Mouse (Mus musculus): Measurements from ENCODE around the gene Wdr6. TPM values are rescaled to one million over a fixed set of nuclear protein-coding genes. Genes with fewer than 3 reads are reported as not detected.

The Wdr6 gene
- total RNA-seq, 2 experiments from 2014 or later: 1.4 to 2.9 TPM

DNA sequence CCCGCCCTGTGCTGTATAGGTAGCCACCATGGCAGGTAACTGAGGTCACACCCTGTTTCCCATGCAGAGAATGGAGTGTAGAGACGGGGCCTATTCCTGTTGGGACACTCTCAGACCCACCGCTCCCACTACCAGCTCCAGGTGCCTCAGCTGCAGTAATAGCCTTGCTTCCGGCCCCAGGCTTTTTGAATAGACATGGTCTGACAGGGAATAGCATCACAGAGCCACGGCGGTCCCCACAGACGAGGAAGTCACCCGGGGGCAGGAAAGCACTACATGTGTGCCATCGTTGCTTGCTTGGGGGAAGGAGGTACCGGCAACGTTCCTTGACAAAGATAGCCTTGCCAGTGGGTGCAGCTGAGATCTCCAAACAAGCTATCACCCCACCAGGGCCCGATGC lies 3.6 kb downstream of the Wdr6 start:
- ATAC-seq (replicated peaks; ENCODE audit: low FRiP score, poor library complexity, severe bottlenecking): no peak

DNA sequence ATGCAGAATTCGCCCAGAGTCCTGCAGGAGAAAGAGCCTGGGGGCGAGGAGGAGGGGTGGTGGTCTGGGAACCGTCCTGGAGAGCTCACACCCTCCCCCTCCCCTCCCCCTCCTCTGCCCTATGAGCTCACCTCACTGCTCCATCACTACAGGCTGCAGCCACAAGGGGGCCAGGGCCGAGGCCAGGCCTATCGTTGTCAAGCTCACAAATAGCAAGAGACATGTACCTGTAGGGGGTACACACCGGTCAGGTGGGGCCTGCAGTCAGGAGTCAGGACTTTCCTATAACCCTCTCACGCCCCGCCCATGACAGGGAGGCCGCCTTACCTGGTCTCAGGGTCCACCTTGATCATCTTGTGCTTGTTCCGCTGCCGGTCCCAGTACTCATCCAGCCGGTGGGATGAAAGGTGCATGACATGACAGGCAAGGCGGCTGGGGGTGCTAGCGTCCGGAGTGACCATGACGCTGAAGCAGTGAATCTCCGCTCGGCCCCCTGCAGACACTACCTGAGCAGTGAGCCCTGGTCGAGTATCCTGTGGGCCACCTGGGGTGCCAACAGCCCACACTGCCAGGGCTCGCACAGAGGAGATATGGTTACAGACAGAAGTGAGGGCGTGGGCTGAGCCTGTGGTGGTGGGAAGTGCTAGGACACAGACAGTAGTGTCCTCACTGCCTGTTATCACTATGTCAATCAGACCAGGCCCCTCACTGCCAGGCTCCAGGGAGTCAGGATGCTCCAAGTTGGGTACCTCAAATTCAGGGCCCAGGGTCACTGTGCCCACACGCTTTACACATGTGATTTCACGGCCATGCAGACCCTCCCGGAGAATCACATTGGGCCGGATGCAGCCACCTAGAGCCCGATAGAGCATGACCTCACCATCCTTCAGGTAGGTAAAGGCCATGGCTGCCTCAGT lies 4.5 kb downstream of the Wdr6 start:
- ATAC-seq (replicated peaks; ENCODE audit: low FRiP score, poor library complexity, severe bottlenecking): no peak

- ATAC-seq (replicated peaks; ENCODE audit: low FRiP score, poor library complexity, severe bottlenecking): no peak
These were observed 6.2 kb downstream of the Wdr6 start for GRCm38 (mm10) chr9:108572321-108572720.

DNA sequence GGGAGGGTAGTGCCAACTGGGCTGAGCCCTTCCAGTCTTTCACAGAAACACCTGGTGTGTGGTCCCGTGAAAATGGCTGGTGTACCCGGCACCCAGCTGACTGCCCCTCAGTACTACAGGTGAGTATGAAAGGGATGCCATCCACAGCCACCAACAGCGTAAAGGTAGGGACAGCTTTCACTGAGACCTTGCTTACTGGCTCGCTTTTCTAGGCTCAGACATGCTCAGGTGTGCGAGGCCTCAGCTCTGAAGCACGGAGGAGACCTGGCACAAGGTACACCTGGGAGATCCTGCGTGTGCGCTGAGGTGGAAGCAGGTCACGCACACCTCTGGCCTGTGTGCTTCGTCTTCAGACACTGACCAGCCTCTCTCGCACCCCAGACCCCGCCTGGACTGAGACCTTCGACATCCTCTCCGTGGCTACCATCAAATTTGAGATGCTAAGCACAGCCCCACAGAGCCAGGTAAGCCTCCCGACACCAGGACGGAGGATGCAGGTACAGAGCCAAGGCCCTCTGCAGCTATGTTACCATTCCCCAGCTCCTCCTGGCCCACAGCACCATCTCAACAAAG lies 7.1 kb downstream of the Wdr6 start:
- ATAC-seq (replicated peaks; ENCODE audit: low FRiP score, poor library complexity, severe bottlenecking): no peak

DNA sequence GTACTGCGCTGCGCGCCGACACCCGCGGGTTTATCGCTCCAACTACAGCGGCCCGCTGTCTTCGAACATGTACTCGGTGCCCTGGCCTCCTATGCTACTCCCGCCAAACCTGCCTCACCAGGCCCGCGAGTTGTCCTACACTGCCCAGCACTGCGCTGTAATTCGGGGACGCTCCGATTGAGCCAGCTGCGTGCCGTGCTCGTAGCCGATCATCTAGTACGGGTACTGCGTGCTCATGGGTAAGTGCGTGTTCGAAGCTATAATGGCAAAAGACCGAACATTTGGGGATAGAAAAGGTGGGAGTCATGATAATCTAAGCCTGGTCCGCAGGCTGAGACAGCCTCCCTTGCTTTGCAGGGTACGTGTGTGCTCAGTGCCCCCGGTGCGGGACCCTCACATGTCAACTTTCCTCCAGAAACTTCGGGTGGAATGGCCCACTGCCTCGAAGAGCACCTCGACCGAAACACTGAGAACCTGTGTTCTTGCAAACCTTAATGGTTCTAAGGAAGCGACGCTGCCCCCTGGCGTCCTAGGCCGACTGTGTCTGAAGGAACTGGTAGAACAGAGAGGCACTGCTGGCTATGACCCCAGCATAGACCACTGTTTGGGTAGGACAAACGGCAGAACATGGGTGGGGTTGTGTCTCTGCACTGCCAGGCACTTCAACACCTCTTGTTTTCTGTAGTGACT lies 8.2 kb downstream of the Wdr6 start:
- ATAC-seq (replicated peaks; ENCODE audit: low FRiP score, poor library complexity, severe bottlenecking): peak; percentile 35

DNA sequence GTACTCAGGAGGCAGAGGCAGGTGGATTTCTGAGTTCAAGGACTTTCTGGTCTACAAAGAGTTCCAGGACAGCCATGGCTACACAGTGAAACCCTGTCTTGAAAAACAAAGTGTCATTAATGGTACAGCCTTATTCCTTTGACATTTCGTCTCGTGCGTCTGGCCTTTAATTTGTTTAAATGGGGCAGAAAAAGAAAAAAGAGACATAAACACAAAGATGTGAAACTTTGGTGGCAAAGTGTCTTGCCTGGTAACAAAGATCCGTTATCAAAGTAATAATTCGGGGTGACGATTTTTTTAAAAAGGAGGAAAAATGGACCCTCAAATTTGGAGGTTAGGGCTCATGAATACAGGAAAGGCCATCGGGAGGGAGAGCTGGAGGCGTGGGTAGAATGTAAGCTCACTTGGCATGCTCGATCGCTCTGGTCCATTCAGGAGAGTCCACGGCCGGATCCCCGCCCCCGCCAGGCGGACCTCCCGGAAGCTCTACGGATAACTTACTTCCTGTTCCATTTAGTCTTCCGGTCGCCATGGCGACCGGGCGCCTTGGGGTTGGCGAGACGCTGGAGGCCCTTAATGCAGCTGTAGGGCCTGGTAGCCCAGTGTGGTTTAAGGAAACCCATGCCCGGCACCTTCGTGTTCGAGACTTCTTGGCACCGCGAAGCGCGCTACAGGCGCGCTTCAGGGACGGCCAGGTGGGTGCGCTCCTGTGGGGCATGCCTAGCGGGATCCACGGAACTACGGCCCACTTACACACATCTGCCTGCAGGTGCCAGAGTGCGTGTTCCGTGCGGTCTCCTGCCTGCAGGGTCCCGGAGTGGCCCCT lies 8.9 kb downstream of the Wdr6 start, which contains the start of gene Dalrd3:
Gene Dalrd3, plus strand, starts transcription at position 506 of the 826 bp plus-strand sequence.
- peak; percentile 60 for ATAC-seq (replicated peaks; ENCODE audit: low FRiP score, poor library complexity, severe bottlenecking)

DNA sequence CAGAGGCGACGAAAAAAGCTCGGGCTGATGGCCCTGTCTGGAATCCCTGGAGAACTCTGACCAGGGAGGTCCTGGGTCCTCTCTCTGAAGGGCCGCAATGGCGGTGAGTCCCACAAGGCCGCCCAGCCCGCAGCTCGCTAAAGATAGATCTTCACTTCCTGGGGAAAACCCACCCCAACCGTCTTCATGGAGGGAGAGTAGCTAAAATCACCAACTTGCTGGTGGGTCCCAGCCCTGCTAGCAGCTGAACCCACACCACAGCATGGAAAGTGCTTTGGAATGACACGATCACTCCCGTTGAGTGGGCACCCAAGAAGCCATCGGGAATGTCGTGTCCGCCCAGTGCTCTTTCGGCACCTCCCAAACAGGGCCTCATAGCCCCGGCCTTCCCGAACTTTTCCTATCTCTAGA lies 10.0 kb downstream of the Wdr6 start:
- no peak for ATAC-seq (replicated peaks; ENCODE audit: low FRiP score, poor library complexity, severe bottlenecking)

GRCm38 (mm10) chr9:108567931-108568419 lies 10.6 kb downstream of the Wdr6 start:
- ATAC-seq (replicated peaks; ENCODE audit: low FRiP score, poor library complexity, severe bottlenecking): no peak

- peak; percentile 74 for ATAC-seq (replicated peaks; ENCODE audit: low FRiP score, poor library complexity, severe bottlenecking)
These were observed 11.4 kb downstream of the Wdr6 start, which contains the start of gene Ndufaf3 for GRCm38 (mm10) chr9:108566815-108567776. TSS of gene Ndufaf3 (minus strand) at chr9:108567434.

DNA sequence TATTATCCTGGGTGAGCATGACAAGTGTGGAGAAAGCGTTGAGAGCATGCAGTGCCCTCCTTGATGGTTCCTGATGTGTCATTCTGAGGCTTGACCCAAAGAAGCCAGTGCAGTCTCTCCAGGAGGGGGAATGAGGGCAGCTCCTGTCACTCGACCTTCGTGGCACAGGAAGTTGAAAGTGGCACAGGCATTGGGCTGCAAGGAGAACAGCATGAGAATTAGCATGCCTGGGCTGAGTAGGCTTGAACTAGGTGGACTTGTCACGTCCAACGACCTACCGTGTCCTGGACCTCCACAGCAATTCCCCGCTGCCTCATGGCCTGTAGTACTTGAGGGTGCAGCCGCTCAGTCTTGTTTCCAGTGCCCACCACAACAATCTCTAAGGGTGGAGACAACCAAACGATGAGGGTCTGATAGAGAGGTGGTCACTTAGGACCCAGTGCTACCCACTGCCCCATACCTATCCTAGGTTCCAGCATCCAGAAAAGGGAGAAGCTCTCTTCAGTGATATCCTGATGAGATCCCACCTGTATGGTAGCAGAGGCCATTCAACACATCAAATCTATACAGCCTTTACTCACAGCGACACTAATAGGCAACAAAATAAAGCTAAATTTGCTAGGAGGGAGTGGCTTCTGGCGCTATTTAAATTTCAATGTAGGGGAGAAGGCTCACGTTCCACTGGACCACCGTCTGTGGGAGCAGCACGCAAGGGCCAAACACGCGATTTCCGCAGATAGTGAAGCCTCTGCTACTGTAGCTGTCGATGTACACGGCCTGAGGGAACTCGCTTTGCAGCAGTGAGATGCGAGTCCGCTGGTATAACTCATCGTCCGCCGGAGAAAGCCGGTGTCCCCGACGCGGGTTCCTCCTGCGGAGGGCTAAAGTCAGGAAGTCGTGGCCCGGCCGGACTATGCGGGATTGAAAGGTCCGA lies 12.4 kb downstream of the Wdr6 start:
- ATAC-seq (replicated peaks; ENCODE audit: low FRiP score, poor library complexity, severe bottlenecking): peak; percentile 5

DNA sequence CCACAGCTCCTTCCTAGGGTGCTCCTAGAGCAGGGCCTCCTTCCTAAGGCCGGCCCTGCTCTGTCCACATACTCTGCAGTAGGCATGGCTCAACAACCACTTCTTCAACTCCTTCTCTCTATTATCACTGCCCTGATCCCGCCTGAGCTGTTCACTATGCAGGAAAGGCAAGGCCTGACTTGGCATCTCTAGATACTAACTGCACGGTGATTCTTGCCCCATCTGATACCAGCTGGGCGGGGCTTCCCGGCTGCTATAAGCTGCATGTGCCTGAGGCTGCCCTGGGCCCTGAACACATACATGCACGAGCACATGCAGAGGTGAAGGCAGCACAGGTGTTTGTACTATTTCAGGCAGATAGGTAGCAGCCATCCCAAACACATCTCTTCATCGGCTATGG lies 14.4 kb downstream of the Wdr6 start:
- ATAC-seq (replicated peaks; ENCODE audit: low FRiP score, poor library complexity, severe bottlenecking): no peak

DNA sequence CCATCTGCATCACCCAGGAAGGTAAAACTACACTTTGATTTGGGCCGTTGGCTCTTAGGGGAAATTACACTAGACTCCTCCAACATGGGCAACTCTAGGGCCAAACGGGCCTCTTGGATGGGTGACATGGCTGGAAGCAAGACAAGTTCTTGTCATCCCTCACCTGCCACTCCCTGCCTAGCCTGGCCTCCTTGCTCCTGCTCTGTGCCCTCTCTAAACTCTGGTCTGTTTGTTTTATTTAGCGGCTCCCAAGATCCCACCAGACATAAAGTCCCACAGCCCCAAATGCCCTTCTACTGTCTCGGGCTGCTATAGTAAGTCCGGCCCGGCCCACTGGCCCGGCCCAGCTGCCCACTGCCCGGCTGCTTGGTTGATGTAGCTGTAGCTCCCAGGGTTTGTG lies 14.9 kb downstream of the Wdr6 start:
- no peak for ATAC-seq (replicated peaks; ENCODE audit: low FRiP score, poor library complexity, severe bottlenecking)

DNA sequence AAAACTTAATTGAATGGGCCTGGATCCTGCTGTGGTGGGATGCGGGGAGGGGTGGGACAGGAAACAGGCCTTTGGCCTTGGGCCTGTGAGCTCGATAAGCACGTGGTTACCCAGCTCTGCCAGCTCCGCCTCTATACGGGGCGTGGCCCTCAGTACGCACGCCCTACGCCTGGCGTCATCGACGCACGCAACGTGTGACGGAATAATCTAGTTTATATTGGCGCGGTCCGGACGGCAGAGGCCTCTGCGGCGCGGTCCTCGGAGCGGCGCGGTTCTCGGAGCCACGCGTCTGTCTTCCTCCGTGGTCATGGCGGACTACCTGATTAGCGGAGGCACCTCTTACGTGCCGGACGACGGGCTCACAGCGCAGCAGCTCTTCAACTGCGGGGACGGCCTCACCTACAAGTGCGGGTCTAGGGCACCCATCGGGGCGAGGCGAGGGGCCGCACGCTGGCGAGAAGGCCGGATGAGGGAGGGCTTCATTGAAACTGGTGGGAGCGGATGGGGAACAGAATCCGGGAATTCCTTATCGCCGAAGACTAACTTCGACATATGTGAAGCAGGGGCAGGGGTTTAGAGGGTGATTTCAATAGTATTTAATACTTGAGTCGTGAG lies 18.2 kb downstream of the Wdr6 start, which contains the start of gene Impdh2:
Gene Impdh2, plus strand, starts transcription at position 60 of the 615 bp plus-strand sequence.
- peak; percentile 99 for ATAC-seq (replicated peaks; ENCODE audit: low FRiP score, poor library complexity, severe bottlenecking)

DNA sequence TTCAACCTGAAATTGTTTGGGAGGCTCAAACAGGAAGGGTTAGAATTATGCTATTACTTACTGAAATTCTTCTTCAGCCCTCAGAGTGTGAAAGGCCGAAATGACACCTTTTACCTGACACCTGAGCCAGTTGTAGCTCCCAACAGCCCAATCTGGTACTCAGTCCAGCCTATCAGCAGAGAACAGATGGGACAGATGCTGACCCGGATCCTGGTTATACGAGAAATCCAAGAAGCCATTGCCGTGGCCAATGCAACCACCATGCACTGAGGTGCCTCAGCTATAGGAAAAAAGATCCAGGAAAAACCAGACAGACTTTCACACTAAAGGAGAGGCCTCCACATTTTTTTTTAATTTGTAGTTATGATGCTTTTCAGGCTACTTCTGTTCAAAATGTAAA lies 19.4 kb downstream of the Wdr6 start:
- no peak for ATAC-seq (replicated peaks; ENCODE audit: low FRiP score, poor library complexity, severe bottlenecking)

GRCm38 (mm10) chr9:108546875-108547274 lies 31.7 kb downstream of the Wdr6 start:
- ATAC-seq (replicated peaks; ENCODE audit: low FRiP score, poor library complexity, severe bottlenecking): no peak

DNA sequence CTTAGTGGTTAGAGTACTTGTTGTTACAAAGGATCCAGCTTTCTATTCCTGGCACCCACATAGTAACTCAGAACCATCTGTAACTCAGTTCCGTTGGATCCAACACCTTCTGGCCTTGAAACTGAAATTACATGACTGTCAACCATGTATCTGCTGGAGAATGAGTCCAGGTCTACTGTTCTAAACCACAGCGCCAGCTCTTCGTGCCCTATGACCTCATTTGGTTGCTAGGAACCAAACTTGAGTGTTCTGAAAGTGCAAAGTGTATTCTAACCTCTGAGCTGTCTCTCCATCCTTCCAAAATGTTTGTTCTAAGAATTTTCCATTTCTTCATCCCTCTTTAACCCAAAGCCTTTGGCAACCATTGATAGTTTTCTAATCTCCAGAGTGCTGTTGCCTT lies 32.6 kb downstream of the Wdr6 start:
- ATAC-seq (replicated peaks; ENCODE audit: low FRiP score, poor library complexity, severe bottlenecking): no peak

DNA sequence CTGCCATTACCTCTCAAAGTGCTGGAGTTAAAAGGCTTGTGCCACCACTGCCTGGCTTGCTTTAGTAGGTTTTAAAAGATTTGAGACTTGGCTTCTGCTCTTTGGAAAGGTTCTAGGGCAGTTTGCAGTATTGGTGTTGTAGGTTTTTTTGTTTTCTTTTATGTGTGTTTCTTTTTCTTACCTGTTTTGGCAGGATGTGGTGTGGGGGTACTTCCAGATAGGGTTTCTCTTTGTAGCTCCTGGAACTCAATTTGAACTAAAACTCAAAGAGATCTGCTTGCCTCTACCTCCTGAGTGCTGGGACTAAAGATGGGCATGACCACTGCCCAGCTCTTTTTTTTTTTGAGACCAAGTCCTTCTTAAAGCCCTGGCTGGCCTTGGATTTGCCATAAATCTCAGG lies 37.7 kb downstream of the Wdr6 start:
- ATAC-seq (replicated peaks; ENCODE audit: low FRiP score, poor library complexity, severe bottlenecking): no peak
